Mouse (Mus musculus) embryonic facial prominence, embryonic 10.5 days (tissue): Measurements from ENCODE around the gene Ndufs7. TPM values are rescaled to one million over a fixed set of nuclear protein-coding genes. Genes with fewer than 3 reads are reported as not detected.

Experiments
- DNase-seq: peaks from one replicate; pipeline ENCODE4 v3.0.0-alpha.2; 2017; ENCODE audit warnings: low spot score
- H3K27ac ChIP-seq: fragments of 300-500 bp; sonication (generic); replicated peaks from 2 replicates; pipeline ENCODE4 v1.5.1; 2016; ENCODE audit warnings: mild to moderate bottlenecking
- H3K27me3 ChIP-seq: fragments of 300-500 bp; sonication (generic); replicated peaks from 2 replicates; pipeline ENCODE4 v1.6.1; 2016; ENCODE audit warnings: low read depth, mild to moderate bottlenecking; ENCODE audit not compliant: poor library complexity, severe bottlenecking
- H3K36me3 ChIP-seq: fragments of 300-500 bp; sonication (generic); replicated peaks from 2 replicates; pipeline ENCODE4 v1.6.1; 2016; ENCODE audit warnings: mild to moderate bottlenecking, moderate library complexity
- H3K4me1 ChIP-seq: fragments of 300-500 bp; sonication (generic); 2 replicates; pipeline ENCODE4 v1.6.1; 2016
- H3K4me3 ChIP-seq: fragments of 300-500 bp; sonication (generic); 2 replicates; pipeline ENCODE4 v1.5.1; 2016; ENCODE audit warnings: mild to moderate bottlenecking, moderate library complexity
- H3K9me3 ChIP-seq: fragments of 300-500 bp; sonication (generic); 2 replicates; pipeline ENCODE4 v1.6.1; 2016; ENCODE audit warnings: mild to moderate bottlenecking
- WGBS: fragments of 180-500 bp; shearing (Covaris S2); methylation state at CpG from one replicate; pipeline ENCODE4 v1.1.7; 2016; 5-methylcytosine and 5-hydroxymethylcytosine counted together
- polyA plus RNA-seq: library from polyadenylated mRNA; unstranded; fragments of >200 nt; fragmentation: Nextera tagmentation; extraction: Ambion mirVana; gene quantifications from 2 replicates; pipeline ENCODE4 v1.2.1, GENCODE M21; 2016

Ndufs7 gene
- polyA plus RNA-seq, 1 experiment from 2014 or later, result 303 TPM

GRCm38 (mm10) chr10:80259463-80259805 lies 10.5 kb downstream of the Ndufs7 start:
- peak overlapping the region; percentile 67 for H3K4me3 ChIP-seq
- WGBS, result 83% methylated on average over 6 of the region's 6 CpGs

GRCm38 (mm10) chr10:80259861-80260641 lies 11.1 kb downstream of the Ndufs7 start:
- peak overlapping the region; percentile 89 for H3K27ac ChIP-seq
- H3K36me3 ChIP-seq, result peaks cover 45% of the 10 kb centered on the region
- DNase-seq, result peak; percentile 58
- H3K9me3 ChIP-seq, result no peaks in the 10 kb centered on the region
- peaks cover 46% of the 10 kb centered on the region for H3K4me1 ChIP-seq
- WGBS, result 9% methylated on average over 19 of the region's 19 CpGs
- H3K27me3 ChIP-seq, result peaks cover 10% of the 10 kb centered on the region; the same call in 1 of the 2 replicates
- H3K4me3 ChIP-seq, result peak overlapping the region; percentile 67

More at GRCm38 (mm10) chr10:80259463-80259805, 10.5 kb downstream of the Ndufs7 start:
- DNase-seq, result no peak
- Histone ChIP-seq H3K27ac (peak overlapping the region; percentile 89), H3K4me1 (peaks cover 44% of the 10 kb centered on the region), H3K9me3 (no peaks in the 10 kb centered on the region), H3K36me3 (peaks cover 51% of the 10 kb centered on the region), H3K27me3 (peaks cover 10% of the 10 kb centered on the region; the same call in 1 of the 2 replicates)

GRCm38 (mm10) chr10:80260642-80261584 lies 12.0 kb downstream of the Ndufs7 start, which contains the start of the genes Gamt and Dazap1:
TSS of gene Gamt (minus strand) at chr10:80261012.
TSS of gene Dazap1 (plus strand) at chr10:80261486.
- peak; percentile 99 for DNase-seq
- peak within 1 kb of the TSS; percentile 67 for H3K4me3 ChIP-seq
- peaks cover 10% of the 10 kb centered on the region; the same call in 1 of the 2 replicates for H3K27me3 ChIP-seq
- no peaks in the 10 kb centered on the region for H3K9me3 ChIP-seq
- under 1% methylated on average over 49 of the region's 49 CpGs for WGBS
- peaks cover 36% of the 10 kb centered on the region for H3K36me3 ChIP-seq
- peaks cover 51% of the 10 kb centered on the region for H3K4me1 ChIP-seq
- H3K27ac ChIP-seq, result peak within 1 kb of the TSS; percentile 89

- Histone ChIP-seq H3K36me3 (peaks cover 30% of the 10 kb centered on the region), H3K4me1 (peaks cover 57% of the 10 kb centered on the region), H3K9me3 (no peaks in the 10 kb centered on the region), H3K27me3 (peaks cover 10% of the 10 kb centered on the region; the same call in 1 of the 2 replicates), H3K27ac (peak overlapping the region; percentile 89), H3K4me3 (peak overlapping the region; percentile 67)
- 1% methylated on average over 14 of the region's 14 CpGs for WGBS
- DNase-seq, result peak; percentile 93
Observed at GRCm38 (mm10) chr10:80261585-80261968, 12.7 kb downstream of the Ndufs7 start.

GRCm38 (mm10) chr10:80262169-80262568 lies 13.2 kb downstream of the Ndufs7 start:
- Histone ChIP-seq H3K27me3 (peaks cover 10% of the 10 kb centered on the region; the same call in 1 of the 2 replicates), H3K4me3 (peak overlapping the region; percentile 67), H3K4me1 (peaks cover 63% of the 10 kb centered on the region), H3K27ac (peak overlapping the region; percentile 89), H3K9me3 (no peaks in the 10 kb centered on the region), H3K36me3 (peaks cover 28% of the 10 kb centered on the region)
- DNase-seq, result no peak
- WGBS, result 74% methylated on average over 12 of the region's 12 CpGs

GRCm38 (mm10) chr10:80262776-80263365 lies 13.9 kb downstream of the Ndufs7 start:
- H3K9me3 ChIP-seq, result no peaks in the 10 kb centered on the region
- H3K27me3 ChIP-seq, result peaks cover 10% of the 10 kb centered on the region; the same call in 1 of the 2 replicates
- H3K27ac ChIP-seq, result no peak overlapping the region
- H3K4me3 ChIP-seq, result 0 out of 2 replicates have a peak overlapping the region, but pooled peaks have one; percentile 13
- peaks cover 29% of the 10 kb centered on the region for H3K36me3 ChIP-seq
- WGBS, result 93% methylated on average over 10 of the region's 10 CpGs
- no peak for DNase-seq
- peaks cover 70% of the 10 kb centered on the region for H3K4me1 ChIP-seq

- Histone ChIP-seq H3K27me3 (peaks cover 5% of the 10 kb centered on the region; the same call in 1 of the 2 replicates), H3K36me3 (peaks cover 28% of the 10 kb centered on the region), H3K27ac (peak overlapping the region; percentile 98), H3K4me1 (peaks cover 66% of the 10 kb centered on the region), H3K9me3 (no peaks in the 10 kb centered on the region), H3K4me3 (peak overlapping the region; percentile 98)
- DNase-seq, result peak; percentile 99
- WGBS, result 2% methylated on average over 81 of the region's 81 CpGs
Observed at GRCm38 (mm10) chr10:80264341-80265148, 15.6 kb downstream of the Ndufs7 start.

- Histone ChIP-seq H3K9me3 (no peaks in the 10 kb centered on the region), H3K36me3 (peaks cover 32% of the 10 kb centered on the region), H3K27ac (peak overlapping the region; percentile 98), H3K4me1 (peaks cover 64% of the 10 kb centered on the region), H3K4me3 (peak overlapping the region; percentile 98), H3K27me3 (no peaks in the 10 kb centered on the region)
- no peak for DNase-seq
- WGBS, result under 1% methylated on average over 18 of the region's 18 CpGs
Observed at GRCm38 (mm10) chr10:80265149-80265486, 16.2 kb downstream of the Ndufs7 start.

- Histone ChIP-seq H3K4me1 (peaks cover 58% of the 10 kb centered on the region), H3K9me3 (no peaks in the 10 kb centered on the region), H3K4me3 (peak overlapping the region; percentile 37), H3K36me3 (peaks cover 76% of the 10 kb centered on the region), H3K27me3 (no peaks in the 10 kb centered on the region), H3K27ac (no peak overlapping the region)
- WGBS, result 93% methylated on average over 2 of the region's 2 CpGs
- DNase-seq, result no peak
Observed at GRCm38 (mm10) chr10:80270099-80270498, 21.2 kb downstream of the Ndufs7 start.

- peaks cover 83% of the 10 kb centered on the region for H3K36me3 ChIP-seq
- H3K9me3 ChIP-seq, result no peaks in the 10 kb centered on the region
- no peak for DNase-seq
- H3K27ac ChIP-seq, result no peak overlapping the region
- peak overlapping the region; percentile 37 for H3K4me3 ChIP-seq
- H3K27me3 ChIP-seq, result no peaks in the 10 kb centered on the region
- WGBS, result 84% methylated on average over 6 of the region's 6 CpGs
- peaks cover 55% of the 10 kb centered on the region for H3K4me1 ChIP-seq
Observed at GRCm38 (mm10) chr10:80270734-80271181, 21.8 kb downstream of the Ndufs7 start.

GRCm38 (mm10) chr10:80271186-80271843 lies 22.4 kb downstream of the Ndufs7 start:
- no peak for DNase-seq
- H3K9me3 ChIP-seq, result no peaks in the 10 kb centered on the region
- WGBS, result 86% methylated on average over 5 of the region's 5 CpGs
- peaks cover 49% of the 10 kb centered on the region for H3K4me1 ChIP-seq
- peaks cover 88% of the 10 kb centered on the region for H3K36me3 ChIP-seq
- no peaks in the 10 kb centered on the region for H3K27me3 ChIP-seq
- no peak overlapping the region; the same call in 1 of the 2 replicates for H3K4me3 ChIP-seq
- no peak overlapping the region for H3K27ac ChIP-seq
